Mouse (Mus musculus): ENCODE data around the gene Naa16. TPM values are rescaled to one million over a fixed set of nuclear protein-coding genes. Genes with fewer than 3 reads are reported as not detected.
A peak's percentile ranks its signal among the peaks of the same experiment; 100 is the strongest.

Naa16 gene
- polyA plus RNA-seq, 1 experiment: 7.7 TPM

- no peak for DNase-seq
- Histone ChIP-seq H3K27me3 (ENCODE audit: control insufficient read depth, insufficient read depth, low read length) (no peaks in the 10 kb centered on the region), H3K4me3 (ENCODE audit: control insufficient read depth, insufficient read depth, low read length) (peak overlapping the region; percentile 15; the same call in 1 of the 2 replicates), H3K36me3 (ENCODE audit: control insufficient read depth, insufficient read depth, low read length) (peaks cover 45% of the 10 kb centered on the region), H3K27ac (ENCODE audit: control insufficient read depth, insufficient read depth, low read length) (peak overlapping the region; percentile 41; the same call in 1 of the 2 replicates), H3K4me1 (replicated peaks; ENCODE audit: control insufficient read depth, insufficient read depth, low read length) (peaks cover 40% of the 10 kb centered on the region)
- 11% methylated on average over 5 of the region's 5 CpGs for WGBS
- TF ChIP-seq POLR2A (IDR thresholded peaks at IDR 0.05; ENCODE audit: control insufficient read depth, extremely low read depth, insufficient read depth, low read length, poor library complexity): no peak
- TF ChIP-seq CTCF (IDR thresholded peaks at IDR 0.05; ENCODE audit: borderline replicate concordance, control insufficient read depth, extremely low read depth, insufficient read depth, low read length, poor library complexity): no peak
These were observed 93.7 kb downstream of the Naa16 start for GRCm38 (mm10) chr14:79296836-79297235.

- WGBS: 56% methylated on average over 7 of the region's 7 CpGs
- no peak for DNase-seq
- Histone ChIP-seq H3K4me1 (replicated peaks; ENCODE audit: control insufficient read depth, insufficient read depth, low read length) (peaks cover 40% of the 10 kb centered on the region), H3K4me3 (ENCODE audit: control insufficient read depth, insufficient read depth, low read length) (no peak overlapping the region), H3K27ac (ENCODE audit: control insufficient read depth, insufficient read depth, low read length) (peak overlapping the region; percentile 61), H3K36me3 (ENCODE audit: control insufficient read depth, insufficient read depth, low read length) (peaks cover 50% of the 10 kb centered on the region), H3K27me3 (ENCODE audit: control insufficient read depth, insufficient read depth, low read length) (no peaks in the 10 kb centered on the region)
- TF ChIP-seq POLR2A (IDR thresholded peaks at IDR 0.05; ENCODE audit: control insufficient read depth, extremely low read depth, insufficient read depth, low read length, poor library complexity) (no peak), CTCF (IDR thresholded peaks at IDR 0.05; ENCODE audit: borderline replicate concordance, control insufficient read depth, extremely low read depth, insufficient read depth, low read length, poor library complexity) (no peak)
These were observed 94.4 kb downstream of the Naa16 start for GRCm38 (mm10) chr14:79296201-79296600.

- TF ChIP-seq POLR2A (IDR thresholded peaks at IDR 0.05; ENCODE audit: control insufficient read depth, extremely low read depth, insufficient read depth, low read length, poor library complexity): no peak
- TF ChIP-seq CTCF (IDR thresholded peaks at IDR 0.05; ENCODE audit: borderline replicate concordance, control insufficient read depth, extremely low read depth, insufficient read depth, low read length, poor library complexity): no peak
- DNase-seq: no peak
- H3K27me3 ChIP-seq (ENCODE audit: control insufficient read depth, insufficient read depth, low read length): no peaks in the 10 kb centered on the region
- no peak overlapping the region for H3K4me3 ChIP-seq (ENCODE audit: control insufficient read depth, insufficient read depth, low read length)
- H3K36me3 ChIP-seq (ENCODE audit: control insufficient read depth, insufficient read depth, low read length): peaks cover 57% of the 10 kb centered on the region
- H3K27ac ChIP-seq (ENCODE audit: control insufficient read depth, insufficient read depth, low read length): peak overlapping the region; percentile 67
- 54% methylated on average over 9 of the region's 9 CpGs for WGBS
- H3K4me1 ChIP-seq (replicated peaks; ENCODE audit: control insufficient read depth, insufficient read depth, low read length): peaks cover 46% of the 10 kb centered on the region
These were observed 95.0 kb downstream of the Naa16 start for GRCm38 (mm10) chr14:79295579-79295978.

GRCm38 (mm10) chr14:79294950-79295349, 95.6 kb downstream of the Naa16 start:
- WGBS: 26% methylated on average over 5 of the region's 5 CpGs
- no peak for DNase-seq
- H3K4me3 ChIP-seq (ENCODE audit: control insufficient read depth, insufficient read depth, low read length): no peak overlapping the region
- H3K27me3 ChIP-seq (ENCODE audit: control insufficient read depth, insufficient read depth, low read length): no peaks in the 10 kb centered on the region
- H3K27ac ChIP-seq (ENCODE audit: control insufficient read depth, insufficient read depth, low read length): peak overlapping the region; percentile 67
- H3K36me3 ChIP-seq (ENCODE audit: control insufficient read depth, insufficient read depth, low read length): peaks cover 63% of the 10 kb centered on the region
- peaks cover 52% of the 10 kb centered on the region for H3K4me1 ChIP-seq (replicated peaks; ENCODE audit: control insufficient read depth, insufficient read depth, low read length)
- TF ChIP-seq POLR2A (IDR thresholded peaks at IDR 0.05; ENCODE audit: control insufficient read depth, extremely low read depth, insufficient read depth, low read length, poor library complexity): no peak

- DNase-seq: no peak
- WGBS: 31% methylated on average over 8 of the region's 8 CpGs
- H3K4me3 ChIP-seq (ENCODE audit: control insufficient read depth, insufficient read depth, low read length): no peak overlapping the region
These were observed 96.3 kb downstream of the Naa16 start for GRCm38 (mm10) chr14:79294051-79294814.

GRCm38 (mm10) chr14:79293119-79293780, 97.3 kb downstream of the Naa16 start:
- Histone ChIP-seq H3K27me3 (ENCODE audit: control insufficient read depth, insufficient read depth, low read length) (no peaks in the 10 kb centered on the region), H3K27ac (ENCODE audit: control insufficient read depth, insufficient read depth, low read length) (peak overlapping the region; percentile 94), H3K4me1 (replicated peaks; ENCODE audit: control insufficient read depth, insufficient read depth, low read length) (peaks cover 60% of the 10 kb centered on the region), H3K4me3 (ENCODE audit: control insufficient read depth, insufficient read depth, low read length) (no peak overlapping the region), H3K36me3 (ENCODE audit: control insufficient read depth, insufficient read depth, low read length) (peaks cover 67% of the 10 kb centered on the region)
- WGBS: 31% methylated on average over 12 of the region's 16 CpGs
- no peak for TF ChIP-seq POLR2A (IDR thresholded peaks at IDR 0.05; ENCODE audit: control insufficient read depth, extremely low read depth, insufficient read depth, low read length, poor library complexity)
- TF ChIP-seq CTCF (IDR thresholded peaks at IDR 0.05; ENCODE audit: borderline replicate concordance, control insufficient read depth, extremely low read depth, insufficient read depth, low read length, poor library complexity): no peak
- peak; percentile 83 for DNase-seq

More at GRCm38 (mm10) chr14:79294051-79294814, 96.3 kb downstream of the Naa16 start:
- Histone ChIP-seq H3K27ac (ENCODE audit: control insufficient read depth, insufficient read depth, low read length) (peak overlapping the region; percentile 77), H3K36me3 (ENCODE audit: control insufficient read depth, insufficient read depth, low read length) (peaks cover 67% of the 10 kb centered on the region), H3K4me1 (replicated peaks; ENCODE audit: control insufficient read depth, insufficient read depth, low read length) (peaks cover 57% of the 10 kb centered on the region), H3K27me3 (ENCODE audit: control insufficient read depth, insufficient read depth, low read length) (no peaks in the 10 kb centered on the region)
- TF ChIP-seq CTCF (IDR thresholded peaks at IDR 0.05; ENCODE audit: borderline replicate concordance, control insufficient read depth, extremely low read depth, insufficient read depth, low read length, poor library complexity) (no peak), POLR2A (IDR thresholded peaks at IDR 0.05; ENCODE audit: control insufficient read depth, extremely low read depth, insufficient read depth, low read length, poor library complexity) (no peak)

Data from thymus, adult 2 months (tissue).